Mouse (Mus musculus) myocyte (in vitro differentiated cells): ENCODE data around the gene Fbxo42.

Experiments
- CEBPB ChIP-seq: IDR thresholded peaks from 2 replicates; pipeline ENCODE4 v1.6.1; 2011; ENCODE audit warnings: mild to moderate bottlenecking, moderate library complexity; ENCODE audit not compliant: poor library complexity, insufficient read depth, severe bottlenecking
- MAX ChIP-seq: IDR thresholded peaks from one replicate; pipeline ENCODE4 v1.6.1; 2011; ENCODE audit warnings: low read depth, mild to moderate bottlenecking, control low read depth
- POLR2A ChIP-seq: IDR thresholded peaks from one replicate; pipeline ENCODE4 v1.6.1; 2011; ENCODE audit warnings: low read depth, mild to moderate bottlenecking, control low read depth, moderate library complexity; ENCODE audit not compliant: insufficient read length
- USF1 ChIP-seq: IDR thresholded peaks from one replicate; pipeline ENCODE4 v1.6.1; 2011; ENCODE audit warnings: low read depth, mild to moderate bottlenecking, control low read depth, moderate library complexity

- TF ChIP-seq POLR2A (no peak), MAX (no peak), USF1 (no peak), CEBPB (no peak)
Measured at GRCm38 (mm10) chr4:141138425-141139115, 9.1 kb upstream of the Fbxo42 start.
